Mouse (Mus musculus) hindbrain, embryonic 10.5 days (tissue): ENCODE measurements around the gene Ptgds. TPM values are rescaled to one million over a fixed set of nuclear protein-coding genes. Genes with fewer than 3 reads are reported as not detected.

Experiments
- DNase-seq: peaks from one replicate; pipeline ENCODE4 v3.0.0-alpha.2; 2017; ENCODE audit warnings: low spot score
- H3K27ac ChIP-seq: fragments of 300-500 bp; sonication (generic); 2 replicates; pipeline ENCODE4 v1.5.1; 2016; ENCODE audit warnings: mild to moderate bottlenecking, moderate library complexity
- H3K27me3 ChIP-seq: fragments of 300-500 bp; sonication (generic); 2 replicates; pipeline ENCODE4 v1.6.1; 2016; ENCODE audit warnings: mild to moderate bottlenecking; ENCODE audit not compliant: poor library complexity, insufficient read depth, severe bottlenecking
- H3K36me3 ChIP-seq: fragments of 300-500 bp; sonication (generic); 2 replicates; pipeline ENCODE4 v1.6.1; 2016; ENCODE audit warnings: mild to moderate bottlenecking, moderate library complexity
- H3K4me1 ChIP-seq: fragments of 300-500 bp; sonication (generic); replicated peaks from 2 replicates; pipeline ENCODE4 v1.6.1; 2016; ENCODE audit warnings: mild to moderate bottlenecking
- H3K4me3 ChIP-seq: fragments of 300-500 bp; sonication (generic); 2 replicates; pipeline ENCODE4 v1.5.1; 2016; ENCODE audit warnings: mild to moderate bottlenecking, moderate library complexity
- H3K9me3 ChIP-seq: fragments of 300-500 bp; sonication (generic); 2 replicates; pipeline ENCODE4 v1.6.1; 2016; ENCODE audit warnings: mild to moderate bottlenecking, moderate library complexity
- WGBS: fragments of 180-500 bp; shearing (Covaris S2); methylation state at CpG from one replicate; pipeline ENCODE4 v1.1.7; 2016; 5-methylcytosine and 5-hydroxymethylcytosine counted together
- polyA plus RNA-seq: library from polyadenylated mRNA; unstranded; fragments of >200 nt; fragmentation: Nextera tagmentation; extraction: Ambion mirVana; gene quantifications from 2 replicates; pipeline ENCODE4 v1.2.1, GENCODE M21; 2016

The Ptgds gene
- polyA plus RNA-seq, 1 experiment from 2014 or later = 1.7 TPM

DNA sequence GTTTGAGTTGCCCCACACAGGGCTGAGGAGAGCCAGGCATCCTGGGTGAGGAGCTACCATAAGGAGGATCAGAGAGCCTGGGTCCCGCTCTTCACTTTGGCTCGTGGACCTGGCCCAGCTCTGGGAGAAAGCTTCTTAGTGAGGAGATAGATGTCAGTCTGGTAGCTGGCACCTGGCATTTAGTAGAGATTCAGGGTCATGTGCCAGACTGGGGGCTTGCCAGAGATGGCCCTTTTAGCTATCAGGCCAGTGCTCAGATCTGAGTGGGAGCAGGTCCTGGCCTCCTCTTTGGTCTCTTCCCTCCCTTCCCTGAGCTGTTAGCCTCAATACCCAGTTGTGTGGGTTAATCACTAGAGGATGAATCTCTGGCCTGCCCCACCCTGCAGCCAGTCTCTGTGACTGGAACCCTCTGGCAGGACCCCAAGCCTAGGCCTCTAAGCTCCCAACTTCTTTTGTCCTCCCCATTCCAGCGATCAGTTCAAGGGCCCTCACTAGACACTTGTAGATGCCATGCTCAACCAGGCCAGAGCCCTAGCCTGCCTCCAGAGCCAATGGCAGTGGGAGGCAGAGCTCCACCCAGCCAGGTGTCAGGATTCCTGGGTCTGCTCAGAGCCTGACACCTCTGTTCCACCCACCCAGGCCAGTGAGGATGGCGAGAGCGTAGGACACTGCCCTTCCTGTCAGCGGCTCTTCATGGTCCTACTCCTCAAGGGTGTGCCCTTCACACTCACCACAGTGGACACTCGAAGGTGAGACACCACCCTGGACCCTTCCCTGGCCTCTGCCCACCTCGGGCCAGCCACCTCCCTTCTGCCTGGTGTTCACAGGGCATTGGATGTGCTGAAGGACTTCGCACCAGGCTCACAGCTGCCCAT lies 12.6 kb downstream of the Ptgds start:
- Histone ChIP-seq H3K4me1 (peaks cover 25% of the 10 kb centered on the region), H3K27me3 (no peaks in the 10 kb centered on the region), H3K27ac (no peak overlapping the region), H3K9me3 (peaks cover 3% of the 10 kb centered on the region; the same call in 1 of the 2 replicates), H3K36me3 (peaks cover 9% of the 10 kb centered on the region), H3K4me3 (no peak overlapping the region)
- DNase-seq = no peak
- WGBS = 88% methylated on average over 9 of the region's 9 CpGs

DNA sequence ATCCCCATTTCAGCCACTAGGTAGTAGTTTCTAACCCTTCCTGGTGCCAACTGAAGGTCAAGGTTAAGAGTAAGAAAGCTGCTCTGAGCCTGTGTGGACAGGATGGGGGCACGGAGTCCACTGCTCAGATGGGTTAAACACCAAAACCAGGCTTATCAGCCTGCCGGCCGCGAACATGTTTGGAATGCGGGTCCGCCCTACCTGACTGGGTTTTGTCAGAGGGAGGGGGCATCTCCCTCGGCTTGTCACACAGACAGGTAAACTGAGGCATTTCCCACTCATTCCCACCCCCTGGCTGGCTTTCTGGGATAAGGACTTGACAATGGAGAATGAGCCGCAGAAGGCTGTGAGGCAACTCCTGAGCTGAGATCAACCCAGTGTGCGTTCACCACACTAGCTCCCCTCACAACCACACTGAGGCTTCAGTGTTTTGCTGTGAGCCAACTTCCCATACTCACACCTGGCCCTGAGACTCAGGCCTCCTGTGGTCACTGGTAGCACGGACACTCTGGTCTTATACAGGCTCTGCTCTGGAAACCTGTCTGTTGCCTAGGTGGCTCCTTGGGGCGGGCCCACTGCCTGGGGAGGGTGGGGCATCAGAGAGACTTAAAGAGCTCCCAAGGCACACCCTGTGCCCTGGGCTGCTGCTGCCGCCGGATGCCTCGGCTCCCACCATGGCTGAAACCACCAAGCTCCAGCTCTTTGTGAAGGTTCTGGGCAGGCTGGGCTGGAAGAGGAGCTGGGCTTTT lies 13.5 kb downstream of the Ptgds start, which contains the start of gene Clic3:
Gene Clic3 (plus strand): TSS at position 634 of the 749 bp plus-strand sequence.
- H3K4me1 ChIP-seq = peaks cover 22% of the 10 kb centered on the region
- 62% methylated on average over 14 of the region's 14 CpGs for WGBS
- no peak within 1 kb of the TSS for H3K27ac ChIP-seq
- H3K36me3 ChIP-seq = peaks cover 9% of the 10 kb centered on the region
- no peaks in the 10 kb centered on the region for H3K27me3 ChIP-seq
- no peaks in the 10 kb centered on the region for H3K9me3 ChIP-seq
- no peak for DNase-seq
- H3K4me3 ChIP-seq = no peak within 1 kb of the TSS

DNA sequence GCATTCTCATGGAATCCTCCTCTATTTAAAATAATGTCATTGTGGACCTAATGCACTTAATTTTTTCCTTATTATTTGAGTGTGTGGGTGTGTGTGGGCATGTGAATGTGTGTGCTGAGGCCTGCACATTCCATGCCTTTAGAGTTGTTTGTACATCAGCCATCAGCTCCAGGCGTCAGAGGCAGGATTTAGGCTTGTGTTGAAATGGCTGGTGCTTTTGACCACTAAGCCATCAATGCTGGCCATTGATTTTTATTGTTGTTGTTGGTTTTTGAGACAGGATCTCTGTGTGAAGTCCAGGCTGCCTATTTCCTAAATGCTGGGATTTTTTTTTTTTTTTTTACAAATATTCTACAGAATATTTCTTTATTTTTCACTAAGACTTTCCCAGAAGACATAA lies 16.9 kb downstream of the Ptgds start:
- peaks cover 4% of the 10 kb centered on the region; the same call in 1 of the 2 replicates for H3K36me3 ChIP-seq
- H3K27ac ChIP-seq = no peak overlapping the region
- no peaks in the 10 kb centered on the region for H3K4me1 ChIP-seq
- no peaks in the 10 kb centered on the region for H3K9me3 ChIP-seq
- no peak overlapping the region for H3K4me3 ChIP-seq
- DNase-seq = no peak
- WGBS = 47% methylated on average over 1 of the region's 1 CpGs
- no peaks in the 10 kb centered on the region for H3K27me3 ChIP-seq

DNA sequence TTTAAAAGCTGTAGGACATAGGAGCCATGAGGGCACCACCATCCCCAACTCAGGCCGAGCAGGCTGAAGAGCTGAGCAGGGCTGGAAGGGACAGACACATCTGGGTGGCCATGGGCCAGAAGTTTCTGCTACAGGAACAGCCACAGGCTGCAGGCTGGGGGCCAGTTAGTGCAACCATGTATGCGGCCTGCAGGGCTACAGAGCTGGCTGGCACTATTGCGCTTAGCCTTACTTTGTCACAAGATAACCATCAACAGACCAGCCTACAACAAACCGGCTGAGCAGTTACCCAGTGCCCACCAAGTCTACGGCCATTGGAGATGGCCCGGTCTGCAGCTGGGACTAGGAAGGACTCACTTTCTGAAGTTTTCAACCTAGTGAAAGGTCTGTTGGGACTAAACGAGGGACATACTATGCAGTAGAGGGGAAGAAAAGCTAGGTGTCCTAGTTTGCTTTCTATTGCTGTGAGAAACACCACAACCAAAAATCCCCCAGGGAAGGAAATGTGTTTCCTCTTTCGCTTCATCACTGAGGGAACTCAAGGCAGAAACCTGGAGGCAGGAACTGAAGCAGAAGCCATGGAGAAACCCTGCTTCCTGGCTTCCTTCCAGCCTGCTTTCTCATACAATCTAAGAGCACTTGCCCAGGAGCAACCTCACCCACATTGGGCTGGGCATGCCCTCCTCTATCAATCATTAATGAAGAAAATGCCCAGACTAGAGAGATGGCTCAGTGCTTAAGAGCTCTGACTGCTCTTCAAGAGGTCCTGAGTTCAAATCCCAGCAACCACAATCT lies 18.8 kb downstream of the Ptgds start:
- Histone ChIP-seq H3K36me3 (peaks cover 22% of the 10 kb centered on the region), H3K27ac (no peak overlapping the region), H3K4me3 (no peak overlapping the region), H3K4me1 (no peaks in the 10 kb centered on the region), H3K9me3 (no peaks in the 10 kb centered on the region), H3K27me3 (no peaks in the 10 kb centered on the region)
- no peak for DNase-seq
- WGBS = 84% methylated on average over 8 of the region's 8 CpGs

DNA sequence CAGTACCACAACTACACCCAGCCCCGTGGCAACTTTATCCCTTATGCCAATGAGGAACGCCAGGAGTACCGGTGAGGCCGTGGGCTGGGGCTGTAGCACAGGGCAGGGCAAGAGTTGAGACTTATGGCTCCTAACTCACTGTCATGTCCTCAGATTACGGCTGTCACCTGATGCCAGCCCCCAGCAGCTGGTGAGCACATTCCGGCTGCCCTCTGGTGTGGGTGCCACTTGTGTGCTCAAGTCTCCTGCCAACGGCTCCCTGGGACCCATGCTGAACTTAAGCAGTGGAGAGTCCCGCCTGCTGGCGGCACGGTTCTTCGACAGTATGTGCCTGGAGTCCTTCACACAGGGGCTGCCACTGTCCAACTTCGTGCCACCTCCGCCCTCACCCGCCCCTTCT lies 27.2 kb downstream of the Ptgds start:
- Histone ChIP-seq H3K27me3 (no peaks in the 10 kb centered on the region), H3K9me3 (no peaks in the 10 kb centered on the region), H3K4me1 (no peaks in the 10 kb centered on the region), H3K27ac (no peak overlapping the region), H3K36me3 (peaks cover 92% of the 10 kb centered on the region), H3K4me3 (no peak overlapping the region)
- WGBS = 90% methylated on average over 14 of the region's 14 CpGs
- no peak for DNase-seq

DNA sequence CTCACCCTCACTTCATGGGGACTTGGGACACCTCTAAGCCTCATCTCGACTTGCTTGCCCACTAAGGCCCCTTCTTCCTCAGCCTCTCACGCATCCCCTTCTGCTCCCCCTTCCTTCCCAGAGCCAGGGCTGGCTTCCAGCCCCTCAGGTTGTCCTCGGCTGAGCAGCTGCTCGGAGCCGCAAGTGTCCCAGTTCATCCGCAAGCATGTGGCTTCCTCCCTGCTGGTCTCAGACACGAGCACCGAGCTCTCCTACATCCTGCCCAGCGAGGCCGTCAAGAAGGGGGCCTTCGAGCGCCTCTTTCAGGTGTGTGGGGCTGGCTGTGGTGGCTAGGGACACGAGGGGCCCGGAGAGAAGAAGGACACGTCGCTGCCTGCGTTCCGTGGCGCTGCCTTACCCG lies 28.8 kb downstream of the Ptgds start:
- peaks cover 91% of the 10 kb centered on the region for H3K36me3 ChIP-seq
- WGBS = 86% methylated on average over 20 of the region's 20 CpGs

DNA sequence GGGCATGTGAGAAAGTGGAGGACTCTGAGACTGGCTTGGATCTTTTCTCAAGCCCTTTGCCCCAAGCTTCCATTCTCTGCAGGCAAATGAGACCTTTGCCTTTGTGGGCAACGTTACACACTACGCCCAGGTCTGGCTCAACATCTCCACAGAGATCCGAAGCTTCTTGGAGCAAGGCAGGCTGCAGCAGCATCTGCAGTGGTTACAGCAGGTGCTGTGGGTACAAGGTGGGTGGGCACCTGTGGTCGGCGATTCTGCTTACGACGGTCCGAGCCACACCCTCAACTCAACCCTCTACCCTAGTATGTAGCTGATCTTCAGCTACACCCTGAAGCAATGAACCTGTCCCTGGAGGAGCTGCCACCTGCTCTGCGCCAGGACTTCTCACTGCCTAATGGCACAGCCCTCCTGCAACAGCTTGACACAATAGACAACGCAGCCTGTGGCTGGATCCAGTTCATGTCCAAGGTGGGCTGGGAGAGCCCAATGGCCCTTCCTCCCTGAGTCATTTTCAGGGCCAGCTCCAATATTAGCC lies 33.5 kb downstream of the Ptgds start:
- 94% methylated on average over 10 of the region's 10 CpGs for WGBS
- DNase-seq = no peak
- Histone ChIP-seq H3K9me3 (no peaks in the 10 kb centered on the region), H3K27ac (no peak overlapping the region), H3K36me3 (peaks cover 51% of the 10 kb centered on the region), H3K4me1 (peaks cover 18% of the 10 kb centered on the region), H3K27me3 (peaks cover 31% of the 10 kb centered on the region), H3K4me3 (no peak overlapping the region)

More for the DNA sequence above, 28.8 kb downstream of the Ptgds start:
- DNase-seq = no peak
- no peaks in the 10 kb centered on the region for H3K27me3 ChIP-seq
- H3K9me3 ChIP-seq = no peaks in the 10 kb centered on the region
- H3K27ac ChIP-seq = no peak overlapping the region
- H3K4me1 ChIP-seq = no peaks in the 10 kb centered on the region
- no peak overlapping the region for H3K4me3 ChIP-seq

DNA sequence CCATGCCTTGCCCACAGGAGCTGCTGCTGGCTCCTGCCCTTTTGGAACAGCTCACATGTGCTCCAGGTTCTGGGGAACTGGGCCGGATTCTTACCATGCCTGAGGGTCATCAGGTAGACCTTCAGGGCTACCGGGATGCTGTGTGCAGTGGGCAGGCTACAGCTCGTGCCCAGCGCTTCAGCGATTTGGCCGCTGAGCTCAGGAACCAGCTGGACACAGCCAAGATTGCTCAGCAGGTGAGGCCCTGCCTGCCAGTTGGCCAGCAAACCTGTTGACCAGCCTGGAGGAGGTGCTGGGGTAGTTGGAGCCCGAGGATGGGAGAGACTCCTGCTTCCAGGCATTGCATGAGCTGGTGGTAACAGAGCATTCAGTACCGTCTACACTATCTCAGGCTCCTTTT lies 35.6 kb downstream of the Ptgds start:
- H3K4me3 ChIP-seq = no peak overlapping the region
- peaks cover 52% of the 10 kb centered on the region for H3K27me3 ChIP-seq
- H3K27ac ChIP-seq = no peak overlapping the region
- 88% methylated on average over 8 of the region's 8 CpGs for WGBS
- H3K36me3 ChIP-seq = peaks cover 37% of the 10 kb centered on the region
- H3K4me1 ChIP-seq = peaks cover 39% of the 10 kb centered on the region
- no peaks in the 10 kb centered on the region for H3K9me3 ChIP-seq
- DNase-seq = no peak

DNA sequence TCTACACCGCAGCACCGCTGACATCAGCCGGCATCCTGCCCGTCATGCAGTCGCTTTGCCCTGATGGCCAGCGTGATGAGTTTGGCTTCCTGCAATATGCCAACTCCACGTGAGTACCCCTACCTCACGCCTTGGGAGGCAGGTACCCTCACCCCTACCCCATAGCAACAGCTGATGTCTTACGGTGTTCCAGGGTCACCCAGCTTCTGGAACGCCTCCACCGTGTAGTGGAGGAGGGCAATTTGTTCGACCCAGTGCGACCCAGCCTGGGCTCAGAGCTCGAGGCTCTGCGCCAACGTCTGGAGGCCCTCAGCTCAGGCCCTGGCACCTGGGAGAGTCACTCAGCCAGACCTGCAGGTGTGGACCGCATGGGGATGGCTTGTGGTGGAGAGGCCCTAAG lies 36.7 kb downstream of the Ptgds start:
- WGBS = 89% methylated on average over 17 of the region's 17 CpGs
- Histone ChIP-seq H3K9me3 (no peaks in the 10 kb centered on the region), H3K27ac (no peak overlapping the region), H3K4me1 (peaks cover 49% of the 10 kb centered on the region), H3K4me3 (no peak overlapping the region), H3K27me3 (peaks cover 56% of the 10 kb centered on the region), H3K36me3 (peaks cover 25% of the 10 kb centered on the region)
- no peak for DNase-seq

DNA sequence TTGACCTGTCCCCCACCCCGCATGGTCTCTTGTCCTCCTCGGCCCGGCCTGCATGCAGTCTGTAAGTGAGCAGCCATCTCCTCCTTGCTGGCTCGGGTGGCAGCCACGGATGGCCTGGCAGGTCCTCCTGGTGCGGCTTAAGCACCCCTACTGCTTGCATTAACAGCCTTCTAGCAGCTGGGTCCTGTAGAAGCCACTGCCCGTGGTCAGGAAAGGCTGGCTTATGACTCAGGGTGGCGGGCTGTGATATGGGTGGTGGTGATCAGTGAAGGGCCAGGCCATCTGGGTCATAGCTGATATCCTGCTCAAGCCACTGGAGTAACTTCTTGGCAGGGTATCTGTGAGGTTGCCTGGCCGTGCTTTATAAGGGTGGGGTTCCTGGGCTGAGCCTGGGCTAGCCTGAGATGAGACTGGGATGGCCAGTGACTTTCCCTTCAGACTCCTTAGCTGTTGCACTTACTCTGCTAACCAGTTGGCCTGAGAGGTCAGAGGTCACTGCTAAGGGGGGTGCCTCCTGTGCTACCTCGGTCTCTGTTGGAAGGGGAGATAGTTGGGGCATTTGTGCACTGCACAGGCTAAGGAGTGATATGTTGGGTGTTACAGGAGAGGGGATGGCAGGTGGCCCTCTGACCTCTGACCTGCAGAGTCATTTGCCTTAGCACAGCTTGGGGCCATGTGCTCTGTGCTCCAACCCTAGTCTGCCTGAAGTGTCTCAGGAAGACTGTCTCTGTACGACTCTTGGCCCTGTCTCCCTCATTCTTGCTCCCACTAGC lies 37.3 kb downstream of the Ptgds start:
- no peak overlapping the region for H3K4me3 ChIP-seq
- peaks cover 19% of the 10 kb centered on the region for H3K36me3 ChIP-seq
- no peak for DNase-seq
- H3K27me3 ChIP-seq = peaks cover 56% of the 10 kb centered on the region
- WGBS = 77% methylated on average over 11 of the region's 11 CpGs
- no peaks in the 10 kb centered on the region for H3K9me3 ChIP-seq
- H3K4me1 ChIP-seq = peaks cover 51% of the 10 kb centered on the region
- H3K27ac ChIP-seq = no peak overlapping the region

DNA sequence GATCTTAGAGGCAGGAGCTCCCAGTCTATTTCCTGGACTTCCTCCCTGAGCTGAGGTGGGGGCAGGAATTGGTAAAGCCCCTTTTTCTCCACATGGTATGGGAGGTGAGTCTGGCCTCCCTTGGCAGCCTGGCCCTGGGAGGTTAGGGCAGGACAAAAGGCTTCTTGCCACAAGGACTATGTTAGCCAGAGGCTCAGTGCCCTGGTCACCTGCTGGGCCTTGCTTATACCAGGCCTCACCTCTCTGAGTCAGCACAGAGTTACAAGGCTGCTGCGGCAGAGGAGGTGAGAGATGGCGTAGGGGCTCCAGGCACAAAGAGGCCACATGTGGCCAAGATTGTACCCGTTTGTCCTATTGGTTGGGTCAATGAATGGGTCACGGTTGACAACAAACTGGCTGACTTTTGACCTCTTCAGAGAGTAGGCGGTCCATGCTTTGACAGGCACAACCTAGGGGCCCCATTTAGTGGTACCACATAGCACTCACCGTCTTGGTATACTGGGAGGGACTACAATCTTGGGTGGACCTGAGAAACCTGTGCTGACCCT lies 38.5 kb downstream of the Ptgds start:
- Histone ChIP-seq H3K9me3 (no peaks in the 10 kb centered on the region), H3K4me1 (peaks cover 51% of the 10 kb centered on the region), H3K36me3 (peaks cover 10% of the 10 kb centered on the region; the same call in 1 of the 2 replicates), H3K27ac (no peak overlapping the region), H3K27me3 (peaks cover 61% of the 10 kb centered on the region), H3K4me3 (no peak overlapping the region; the same call in 1 of the 2 replicates)
- 35% methylated on average over 6 of the region's 6 CpGs for WGBS
- no peak for DNase-seq
